Mouse (Mus musculus) ES-E14 (cell line): ENCODE results near the gene Rbm7. TPM values are rescaled to one million over a fixed set of nuclear protein-coding genes. Genes with fewer than 3 reads are reported as not detected.

Experiments
- DNase-seq: peaks from one replicate; pipeline ENCODE4 v3.0.0-alpha.2; 2013; ENCODE audit warnings: low read depth, low spot score
- H3K27ac ChIP-seq: 2 replicates; pipeline ENCODE4 v1.5.1; 2012; ENCODE audit warnings: low read depth, mild to moderate bottlenecking, low read length, moderate library complexity, mixed read lengths; ENCODE audit not compliant: poor library complexity, insufficient read depth, severe bottlenecking
- H3K36me3 ChIP-seq: 2 replicates; pipeline ENCODE4 v1.6.1; 2012; ENCODE audit warnings: mild to moderate bottlenecking, low read length, moderate library complexity, mixed read lengths; ENCODE audit not compliant: control insufficient read depth, poor library complexity, insufficient read depth, severe bottlenecking
- H3K4me1 ChIP-seq, 2 experiments: fragments of 150-350 bp in 1 of 2; sonication (generic) in 1 of 2; 2 replicates each; pipeline ENCODE4 v1.6.1; 2012; ENCODE audit warnings: low read length in 2 of 2, mild to moderate bottlenecking in 1 of 2, mixed read lengths in 1 of 2; ENCODE audit not compliant: control insufficient read depth in 2 of 2, insufficient read depth in 2 of 2, poor library complexity in 1 of 2
- H3K4me3 ChIP-seq, 2 experiments: fragments of 150-350 bp in 1 of 2; sonication (generic) in 1 of 2; 2 replicates each; pipeline ENCODE4 v1.5.1; 2012; ENCODE audit warnings: low read length in 2 of 2, low read depth in 1 of 2, mild to moderate bottlenecking in 1 of 2, mixed read lengths in 1 of 2; ENCODE audit not compliant: insufficient read depth in 1 of 2, poor library complexity in 1 of 2, severe bottlenecking in 1 of 2
- H3K9ac ChIP-seq: 2 replicates; pipeline ENCODE4 v1.6.1; 2012; ENCODE audit warnings: low read depth, mild to moderate bottlenecking, low read length, mixed read lengths; ENCODE audit not compliant: poor library complexity, insufficient read depth, severe bottlenecking
- H3K9me3 ChIP-seq: fragments of 150-350 bp; sonication (generic); 2 replicates; pipeline ENCODE4 v1.6.1; 2012; ENCODE audit warnings: low read depth, mild to moderate bottlenecking, low read length; ENCODE audit not compliant: control insufficient read depth, insufficient read depth
- CHD2 ChIP-seq: IDR thresholded peaks from 2 replicates; pipeline ENCODE4 v1.6.1; 2014; ENCODE audit warnings: mild to moderate bottlenecking, low read depth, low read length, inconsistent platforms
- HCFC1 ChIP-seq: IDR thresholded peaks from 2 replicates; pipeline ENCODE4 v1.6.1; 2012; ENCODE audit warnings: low read length, inconsistent platforms, borderline replicate concordance; ENCODE audit not compliant: insufficient read depth
- MAFK ChIP-seq: IDR thresholded peaks from 2 replicates; pipeline ENCODE4 v1.6.1; 2014; ENCODE audit warnings: mild to moderate bottlenecking, low read depth, low read length, inconsistent platforms; ENCODE audit not compliant: insufficient read depth
- ZC3H11A ChIP-seq: IDR thresholded peaks from 2 replicates; pipeline ENCODE4 v1.6.1; 2012; ENCODE audit warnings: low read depth, mild to moderate bottlenecking, inconsistent platforms, low read length, borderline replicate concordance
- ZNF384 ChIP-seq: IDR thresholded peaks from 2 replicates; pipeline ENCODE4 v1.6.1; 2012; ENCODE audit warnings: low read depth, low read length, inconsistent platforms
- in situ Hi-C, 2 experiments: fragments of 600-800 bp; cut with MboI; formaldehyde crosslinking; loops; one replicate each; pipeline ENCODE4 v1.15.1; 2025; ENCODE audit warnings: low sequenced_read_pairs in 2 of 2, inconsistent platforms in 1 of 2; ENCODE audit not compliant: unreplicated experiment in 2 of 2
- total RNA-seq: library from RNA; depleted of rRNA; stranded (reverse); fragments of 300-350 nt; gene quantifications from 2 replicates; pipeline ENCODE4 v1.2.3, GENCODE M21; 2012

Gene Rbm7
- total RNA-seq, 1 experiment = 40.0 TPM

- no peaks in the 10 kb centered on the region for H3K36me3 ChIP-seq
- H3K9ac ChIP-seq = no peak overlapping the region
- DNase-seq = no peak
- H3K27ac ChIP-seq = no peak overlapping the region
- in situ Hi-C loops = no loop called here
- H3K4me1 ChIP-seq = peaks cover 0 to 6% of the 10 kb centered on the region in 2 experiments; a peak in 2 of 4 replicates
- H3K4me3 ChIP-seq = no peak overlapping the region
- H3K9me3 ChIP-seq = peaks cover 1% of the 10 kb centered on the region; the same call in 1 of the 2 replicates
- TF ChIP-seq ZNF384 (no peak), ZC3H11A (no peak), CHD2 (no peak), MAFK (no peak), HCFC1 (no peak)
Measured at GRCm38 (mm10) chr9:48536414-48536813, 41.3 kb upstream of the Rbm7 start.

GRCm38 (mm10) chr9:48532730-48533129 lies 37.6 kb upstream of the Rbm7 start:
- Histone ChIP-seq H3K9me3 (peaks cover 6% of the 10 kb centered on the region; the same call in 1 of the 2 replicates), H3K4me1 (no peaks in the 10 kb centered on the region), H3K4me3 (no peak overlapping the region), H3K9ac (no peak overlapping the region), H3K36me3 (no peaks in the 10 kb centered on the region), H3K27ac (no peak overlapping the region)
- no peak for DNase-seq
- in situ Hi-C loops = no loop called here
- TF ChIP-seq HCFC1 = no peak
- TF ChIP-seq MAFK = no peak
- TF ChIP-seq ZNF384 = no peak
- no peak for TF ChIP-seq CHD2
- TF ChIP-seq ZC3H11A = no peak

- Histone ChIP-seq H3K36me3 (no peaks in the 10 kb centered on the region), H3K9me3 (peaks cover 6% of the 10 kb centered on the region; the same call in 1 of the 2 replicates), H3K9ac (no peak overlapping the region), H3K4me1 (no peaks in the 10 kb centered on the region), H3K27ac (no peak overlapping the region), H3K4me3 (no peak overlapping the region)
- in situ Hi-C loops = no loop called here
- DNase-seq = no peak
- TF ChIP-seq HCFC1 (no peak), MAFK (no peak), ZNF384 (no peak), CHD2 (no peak), ZC3H11A (no peak)
Measured at GRCm38 (mm10) chr9:48532203-48532602, 37.1 kb upstream of the Rbm7 start.

- Histone ChIP-seq H3K9ac (no peak overlapping the region), H3K27ac (no peak overlapping the region), H3K4me3 (no peak overlapping the region), H3K4me1 (no peaks in the 10 kb centered on the region), H3K36me3 (no peaks in the 10 kb centered on the region), H3K9me3 (peaks cover 6% of the 10 kb centered on the region; the same call in 1 of the 2 replicates)
- no peak for DNase-seq
- in situ Hi-C loops = no loop called here
- no peak for TF ChIP-seq MAFK
- no peak for TF ChIP-seq CHD2
- TF ChIP-seq HCFC1 = no peak
- no peak for TF ChIP-seq ZNF384
- no peak for TF ChIP-seq ZC3H11A
Measured at GRCm38 (mm10) chr9:48531294-48531693, 36.2 kb upstream of the Rbm7 start.

- peaks cover 6% of the 10 kb centered on the region; the same call in 1 of the 2 replicates for H3K9me3 ChIP-seq
- in situ Hi-C loops = no loop called here
- H3K4me1 ChIP-seq = no peaks in the 10 kb centered on the region
Measured at GRCm38 (mm10) chr9:48526520-48526919, 31.4 kb upstream of the Rbm7 start.

More at GRCm38 (mm10) chr9:48526520-48526919, 31.4 kb upstream of the Rbm7 start:
- no peak for TF ChIP-seq CHD2
- no peak for TF ChIP-seq MAFK
- no peak for TF ChIP-seq ZC3H11A
- no peak for TF ChIP-seq ZNF384
- no peak for TF ChIP-seq HCFC1
- Histone ChIP-seq H3K4me3 (no peak overlapping the region), H3K9ac (no peak overlapping the region), H3K36me3 (no peaks in the 10 kb centered on the region), H3K27ac (no peak overlapping the region)
- no peak for DNase-seq
